Mouse (Mus musculus) C2C12 (cell line): ENCODE measurements around the gene Edrf1. TPM values are rescaled to one million over a fixed set of nuclear protein-coding genes. Genes with fewer than 3 reads are reported as not detected.

ENCODE experiments used
- H3K27me3 ChIP-seq: one replicate; pipeline ENCODE4 v1.6.1; 2011; ENCODE audit not compliant: control insufficient read depth, insufficient read depth, insufficient read length
- H3K36me3 ChIP-seq: one replicate; pipeline ENCODE4 v1.6.1; 2011; ENCODE audit not compliant: control insufficient read depth, insufficient read depth
- H3K4me3 ChIP-seq: one replicate; pipeline ENCODE4 v1.5.1; 2011; ENCODE audit warnings: mild to moderate bottlenecking, control low read depth; ENCODE audit not compliant: poor library complexity, insufficient read depth, severe bottlenecking
- H3K79me2 ChIP-seq: one replicate; pipeline ENCODE4 v1.6.1; 2011; ENCODE audit not compliant: control insufficient read depth, insufficient read depth
- H3K79me3 ChIP-seq: one replicate; pipeline ENCODE4 v1.6.1; 2011; ENCODE audit warnings: low read depth, control low read depth
- H3ac ChIP-seq: one replicate; pipeline ENCODE3; 2011; ENCODE audit warnings: low read depth; ENCODE audit not compliant: control insufficient read depth, insufficient read length
- CEBPB ChIP-seq: IDR thresholded peaks from one replicate; pipeline ENCODE4 v1.6.1; 2011; ENCODE audit warnings: low read depth, mild to moderate bottlenecking, control low read depth, moderate library complexity
- CTCF ChIP-seq: IDR thresholded peaks from one replicate; pipeline ENCODE4 v1.5.1; 2011; ENCODE audit not compliant: control insufficient read depth, insufficient read depth, insufficient read length
- FOSL1 ChIP-seq: IDR thresholded peaks from one replicate; pipeline ENCODE4 v1.8.0; 2011; ENCODE audit warnings: mild to moderate bottlenecking, low read length; ENCODE audit not compliant: poor library complexity, insufficient read depth, severe bottlenecking
- MAX ChIP-seq: IDR thresholded peaks from one replicate; pipeline ENCODE4 v1.6.1; 2011; ENCODE audit warnings: mild to moderate bottlenecking, control low read depth
- MYOD1 ChIP-seq: IDR thresholded peaks from one replicate; pipeline ENCODE4 v1.6.1; 2011; ENCODE audit warnings: low read depth; ENCODE audit not compliant: control insufficient read depth, insufficient read length
- MYOG ChIP-seq: IDR thresholded peaks from one replicate; pipeline ENCODE4 v1.6.1; 2011; ENCODE audit not compliant: control insufficient read depth, insufficient read length; ENCODE audit errors: extremely low read depth
- USF1 ChIP-seq: IDR thresholded peaks from one replicate; pipeline ENCODE4 v1.6.1; 2011; ENCODE audit warnings: low read depth, mild to moderate bottlenecking, control low read depth, moderate library complexity
- polyA plus RNA-seq: library from polyadenylated mRNA; unstranded; fragments of >200 nt; fragmentation: generic; extraction: Trizol; gene quantifications from one replicate; pipeline ENCODE4 v1.2.1, GENCODE M21; 2012; ENCODE audit warnings: missing spikeins

Edrf1 gene
- polyA plus RNA-seq, 1 experiment = 4.9 TPM

DNA sequence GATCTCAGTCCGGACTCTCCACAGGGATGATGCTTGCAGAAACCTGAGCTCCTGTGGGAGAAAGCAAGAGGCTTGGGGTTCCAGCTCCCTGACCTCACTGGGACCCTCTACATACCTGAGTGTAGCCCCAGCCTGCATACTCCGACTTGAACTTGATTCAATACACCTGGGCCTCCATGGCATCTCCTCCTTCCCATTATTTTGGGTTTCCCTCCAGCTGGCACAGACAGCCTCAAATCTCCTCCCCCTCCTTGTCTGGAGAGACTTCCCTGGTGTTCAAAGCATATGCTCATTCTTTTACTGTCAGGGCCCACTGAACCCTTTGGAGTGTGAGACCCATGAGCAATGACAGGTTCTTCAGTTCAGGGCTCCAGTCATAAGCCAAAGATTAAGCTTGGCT lies 24.4 kb upstream of the Edrf1 start:
- Histone ChIP-seq H3K27me3 (peaks cover 32% of the 10 kb centered on the region), H3K4me3 (no peak overlapping the region), H3K79me2 (no peaks in the 10 kb centered on the region), H3K36me3 (no peaks in the 10 kb centered on the region), H3ac (no peak overlapping the region), H3K79me3 (no peaks in the 10 kb centered on the region)
- TF ChIP-seq MYOD1 = no peak
- TF ChIP-seq USF1 = no peak
- no peak for TF ChIP-seq FOSL1
- no peak for TF ChIP-seq MAX
- no peak for TF ChIP-seq CTCF
- no peak for TF ChIP-seq CEBPB
- no peak for TF ChIP-seq MYOG

DNA sequence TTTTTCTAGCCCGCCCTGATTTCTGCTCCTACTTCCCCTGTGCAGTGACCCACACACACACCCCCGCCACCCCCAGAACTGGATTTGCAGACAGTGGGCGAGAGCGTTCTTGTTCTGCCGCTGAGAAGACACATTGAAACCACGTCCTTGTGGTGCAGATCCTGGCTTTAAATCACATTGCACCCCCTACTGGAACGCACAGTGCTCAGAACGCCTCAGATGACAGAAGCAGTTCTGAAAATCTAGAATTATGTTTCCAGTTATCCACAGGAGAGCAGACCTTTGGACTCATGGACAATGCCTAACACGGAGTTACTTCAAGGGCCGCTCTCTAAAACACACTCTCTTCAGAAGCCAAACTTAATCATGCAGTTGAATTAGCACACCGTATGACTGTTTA lies 16.6 kb upstream of the Edrf1 start:
- no peak overlapping the region for H3ac ChIP-seq
- H3K27me3 ChIP-seq = peaks cover 64% of the 10 kb centered on the region
- no peak for TF ChIP-seq CTCF
- TF ChIP-seq FOSL1 = no peak
- TF ChIP-seq MYOD1 = no peak
- TF ChIP-seq MAX = no peak
- no peak for TF ChIP-seq MYOG
- no peak for TF ChIP-seq USF1
- TF ChIP-seq CEBPB = no peak
- no peaks in the 10 kb centered on the region for H3K79me3 ChIP-seq
- no peaks in the 10 kb centered on the region for H3K79me2 ChIP-seq
- no peak overlapping the region for H3K4me3 ChIP-seq
- H3K36me3 ChIP-seq = no peaks in the 10 kb centered on the region

- Histone ChIP-seq H3ac (no peak overlapping the region), H3K79me2 (no peaks in the 10 kb centered on the region), H3K79me3 (no peaks in the 10 kb centered on the region), H3K36me3 (no peaks in the 10 kb centered on the region), H3K4me3 (no peak overlapping the region), H3K27me3 (peaks cover 61% of the 10 kb centered on the region)
- TF ChIP-seq MAX = no peak
- no peak for TF ChIP-seq MYOD1
Observed at GRCm38 (mm10) chr7:133623226-133623625, 14.1 kb upstream of the Edrf1 start.

- Histone ChIP-seq H3ac (no peak overlapping the region), H3K27me3 (peaks cover 36% of the 10 kb centered on the region), H3K79me2 (no peaks in the 10 kb centered on the region), H3K4me3 (no peak overlapping the region), H3K79me3 (no peaks in the 10 kb centered on the region), H3K36me3 (no peaks in the 10 kb centered on the region)
- TF ChIP-seq CTCF (no peak), MAX (no peak), FOSL1 (no peak), CEBPB (no peak), MYOD1 (no peak), MYOG (no peak), USF1 (no peak)
Observed at GRCm38 (mm10) chr7:133627184-133627936, 10.0 kb upstream of the Edrf1 start.

- peaks cover 8% of the 10 kb centered on the region for H3K27me3 ChIP-seq
- H3K36me3 ChIP-seq = no peaks in the 10 kb centered on the region
- no peak overlapping the region for H3ac ChIP-seq
- no peaks in the 10 kb centered on the region for H3K79me2 ChIP-seq
- H3K79me3 ChIP-seq = no peaks in the 10 kb centered on the region
- TF ChIP-seq FOSL1 (no peak), MYOG (no peak), USF1 (no peak), MAX (no peak), MYOD1 (no peak), CEBPB (no peak), CTCF (no peak)
- no peak overlapping the region for H3K4me3 ChIP-seq
Observed at GRCm38 (mm10) chr7:133630821-133631220, 6.5 kb upstream of the Edrf1 start.

DNA sequence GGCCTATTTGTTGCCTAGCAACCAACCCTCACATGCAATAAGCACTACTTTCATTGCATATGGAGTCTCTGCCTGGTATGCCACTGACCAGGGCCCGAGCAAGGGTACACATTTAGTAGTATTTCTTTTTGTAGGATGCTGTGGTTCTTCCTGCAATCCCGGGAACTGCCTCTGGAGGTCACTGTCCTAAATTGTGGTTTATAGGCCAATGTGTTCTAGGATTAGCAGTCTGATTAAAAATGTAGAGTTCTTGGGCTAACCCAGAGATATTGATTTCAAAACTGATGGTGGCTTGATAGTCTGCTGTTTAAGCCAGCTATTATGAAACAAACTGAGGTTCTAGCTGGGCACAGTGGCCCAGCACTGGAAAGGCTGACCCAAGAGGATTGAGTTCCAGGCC lies 4.9 kb upstream of the Edrf1 start:
- H3K36me3 ChIP-seq = no peaks in the 10 kb centered on the region
- no peak overlapping the region for H3K4me3 ChIP-seq
- peaks cover 4% of the 10 kb centered on the region for H3K27me3 ChIP-seq
- no peaks in the 10 kb centered on the region for H3K79me3 ChIP-seq
- no peaks in the 10 kb centered on the region for H3K79me2 ChIP-seq
- TF ChIP-seq USF1 = no peak
- TF ChIP-seq CTCF = no peak
- TF ChIP-seq CEBPB = no peak
- no peak for TF ChIP-seq FOSL1
- TF ChIP-seq MYOD1 = no peak
- TF ChIP-seq MYOG = no peak
- TF ChIP-seq MAX = no peak
- H3ac ChIP-seq = no peak overlapping the region
